8 mouse cellular contexts compared by ENCODE assay signal in genomic region chr6:93445124-93445523, GRCm38 (mm10).
DNase-seq lines count a peak whose midpoint lies in the region; ATAC-seq and TF ChIP-seq lines count a peak whose summit lies in the region.

No protein-coding gene starts in this region.

- H3K9ac ChIP-seq in lung, embryonic 16.5 days (ENCODE audit: low read length), result no peak overlapping the region; the same call in 1 of the 2 replicates

- ATAC-seq in lung, embryonic 16.5 days (ENCODE audit: low read depth), result peak; percentile 41
- ATAC-seq in megakaryocyte, adult 5-6 weeks (ENCODE audit: poor library complexity, severe bottlenecking), result no peak

- H3K36me3 ChIP-seq in lung, embryonic 16.5 days (ENCODE audit: control insufficient read depth, insufficient read depth, low read length), result no peaks in the 10 kb centered on the region

- DNase-seq in cerebellum, adult 9-10 months, result peak; percentile 10
- no peak for DNase-seq in cerebellum, adult 18-20 months
- peak; percentile 15 to 16 for DNase-seq in left cerebral cortex, adult 2 months (ENCODE audit: extremely low spot score in 1 of 2, low spot score in 2 of 2)
- no peak for DNase-seq in left cerebral cortex, adult 11 months (ENCODE audit: low spot score)
- DNase-seq in embryo, embryonic 10 days (ENCODE audit: low spot score), result peak; percentile 6
- DNase-seq in layer of hippocampus, postnatal 36 days, result no peak

- H3K27ac ChIP-seq in left cerebral cortex, adult 2 months, result no peak overlapping the region
- H3K27ac ChIP-seq in lung, embryonic 16.5 days (ENCODE audit: low read length), result peak overlapping the region; percentile 34

- peak; percentile 72 for TF ChIP-seq CTCF in left cerebral cortex, adult 2 months (IDR thresholded peaks at IDR 0.05)

- intact Hi-C loops in left cerebral cortex, adult 2 months (cut with DNase I), result loop anchor here (1.0 kb wide), 2 partner anchors 504 to 658 kb away; no protein-coding TSS in a partner anchor

- peak overlapping the region; percentile 25 for H3K4me2 ChIP-seq in lung, embryonic 16.5 days (ENCODE audit: low read depth, low read length)

- 50% methylated on average over 5 of the region's 5 CpGs for WGBS in lung, embryonic 16.5 days

- H3K27me3 ChIP-seq in lung, embryonic 16.5 days (ENCODE audit: control insufficient read depth, insufficient read depth, low read depth, low read length), result no peaks in the 10 kb centered on the region

- H3K4me3 ChIP-seq in left cerebral cortex, adult 2 months, result no peak overlapping the region
- no peak overlapping the region for H3K4me3 ChIP-seq in lung, embryonic 16.5 days (ENCODE audit: low read length)

- no peaks in the 10 kb centered on the region for H3K4me1 ChIP-seq in lung, embryonic 16.5 days (replicated peaks; ENCODE audit: control insufficient read depth, insufficient read depth, low read length)

- H3K9me3 ChIP-seq in lung, embryonic 16.5 days (ENCODE audit: control insufficient read depth, low read length), result no peaks in the 10 kb centered on the region

Comparison
In these comparisons a context has a peak if more than half of its experiments do, and no peak if none do; other contexts are left out.
1. DNase-seq: peak in cerebellum, adult 9-10 months (single experiment), left cerebral cortex, adult 2 months (2 of 2) and embryo, embryonic 10 days (single experiment); none in cerebellum, adult 18-20 months (0 of 2), left cerebral cortex, adult 11 months (single experiment) and layer of hippocampus, postnatal 36 days (0 of 2).